Mouse (Mus musculus) MEL (cell line): Measurements from ENCODE around the gene Lnx1. TPM values are rescaled to one million over a fixed set of nuclear protein-coding genes. Genes with fewer than 3 reads are reported as not detected.

Experiments
- DNase-seq: peaks from one replicate; pipeline ENCODE4 v3.0.0; 2011; ENCODE audit warnings: low read depth, low spot score
- H3K27ac ChIP-seq: 2 replicates; pipeline ENCODE4 v1.5.1; 2012; ENCODE audit warnings: low read depth, mild to moderate bottlenecking, control low read depth, low read length, moderate library complexity; ENCODE audit not compliant: control insufficient read depth
- H3K27me3 ChIP-seq, 2 experiments: fragments of 150-350 bp in 1 of 2; sonication (generic) in 1 of 2; 2 replicates each; pipeline ENCODE4 v1.6.1; 2012; ENCODE audit warnings: low read length in 2 of 2, mild to moderate bottlenecking in 2 of 2, improper control_type of control experiment in 1 of 2, moderate library complexity in 1 of 2; ENCODE audit not compliant: insufficient read depth in 2 of 2, control insufficient read depth in 1 of 2
- H3K36me3 ChIP-seq, 2 experiments: 2 replicates each; pipeline ENCODE4 v1.6.1; 2012 to 2014; ENCODE audit warnings: low read length in 2 of 2, improper control_type of control experiment in 1 of 2, inconsistent platforms in 1 of 2, mild to moderate bottlenecking in 1 of 2; ENCODE audit not compliant: insufficient read depth in 2 of 2, control insufficient read depth in 1 of 2
- H3K4me1 ChIP-seq, 2 experiments: fragments of 150-350 bp in 1 of 2; sonication (generic) in 1 of 2; 2 replicates each; pipeline ENCODE4 v1.6.1; 2012; ENCODE audit warnings: low read length in 2 of 2, improper control_type of control experiment in 1 of 2, mild to moderate bottlenecking in 1 of 2; ENCODE audit not compliant: insufficient read depth in 2 of 2, control insufficient read depth in 1 of 2
- H3K4me3 ChIP-seq, 2 experiments: fragments of 150-350 bp in 1 of 2; sonication (generic) in 1 of 2; 2 replicates each; pipeline ENCODE4 v1.5.1; 2012; ENCODE audit warnings: low read depth in 2 of 2, low read length in 2 of 2, mild to moderate bottlenecking in 2 of 2, moderate library complexity in 2 of 2, control low read depth in 1 of 2, improper control_type of control experiment in 1 of 2; ENCODE audit not compliant: control insufficient read depth in 1 of 2, insufficient read depth in 1 of 2
- H3K79me2 ChIP-seq: 2 replicates; pipeline ENCODE4 v1.6.1; 2012; ENCODE audit warnings: mild to moderate bottlenecking, low read length, moderate library complexity; ENCODE audit not compliant: control insufficient read depth, poor library complexity, insufficient read depth
- H3K9ac ChIP-seq: 2 replicates; pipeline ENCODE4 v1.6.1; 2012; ENCODE audit warnings: low read depth, mild to moderate bottlenecking, control low read depth, low read length, moderate library complexity; ENCODE audit not compliant: control insufficient read depth, poor library complexity, severe bottlenecking
- H3K9me3 ChIP-seq: fragments of 150-350 bp; sonication (generic); replicated peaks from 2 replicates; pipeline ENCODE4 v1.6.1; 2012; ENCODE audit warnings: mild to moderate bottlenecking, low read length, improper control_type of control experiment, moderate library complexity; ENCODE audit not compliant: insufficient read depth
- CHD1 ChIP-seq: IDR thresholded peaks from 2 replicates; pipeline ENCODE4 v1.6.1; 2012; ENCODE audit warnings: low read depth, mild to moderate bottlenecking, inconsistent platforms, low read length, improper control_type of control experiment
- CHD2 ChIP-seq: IDR thresholded peaks from 2 replicates; pipeline ENCODE4 v1.6.1; 2011; ENCODE audit warnings: low read length, improper control_type of control experiment
- CTCF ChIP-seq, 3 experiments: IDR thresholded peaks in 2 of 3; conservative IDR thresholded peaks in 1 of 3; 2 replicates each; pipeline ENCODE4 v1.5.1; 2011 to 2012; ENCODE audit warnings: low read length in 3 of 3, low read depth in 2 of 3, mild to moderate bottlenecking in 2 of 3, improper control_type of control experiment in 1 of 3, inconsistent platforms in 1 of 3, mixed read lengths in 1 of 3, moderate library complexity in 1 of 3; ENCODE audit not compliant: control insufficient read depth in 1 of 3, insufficient read depth in 1 of 3, poor library complexity in 1 of 3, severe bottlenecking in 1 of 3
- EP300 ChIP-seq, 2 experiments: IDR thresholded peaks; 2 replicates each; pipeline ENCODE4 v1.6.1; 2011; ENCODE audit warnings: improper control_type of control experiment in 2 of 2, low read length in 2 of 2, low read depth in 1 of 2, mild to moderate bottlenecking in 1 of 2
- GABPA ChIP-seq: IDR thresholded peaks from 2 replicates; pipeline ENCODE4 v1.6.1; 2012; ENCODE audit warnings: low read depth, mild to moderate bottlenecking, inconsistent platforms, low read length, improper control_type of control experiment, moderate library complexity
- GATA1 ChIP-seq: IDR thresholded peaks from 2 replicates; pipeline ENCODE4 v1.6.1; 2011; ENCODE audit warnings: low read depth, low read length, improper control_type of control experiment
- HCFC1 ChIP-seq: IDR thresholded peaks from 2 replicates; pipeline ENCODE4 v1.6.1; 2012; ENCODE audit warnings: low read depth, mild to moderate bottlenecking, inconsistent platforms, low read length, improper control_type of control experiment, moderate library complexity
- JUND ChIP-seq: IDR thresholded peaks from 2 replicates; pipeline ENCODE4 v1.6.1; 2011; ENCODE audit warnings: low read depth, mild to moderate bottlenecking, improper control_type of control experiment, low read length
- KAT2A ChIP-seq: conservative IDR thresholded peaks from 2 replicates; pipeline ENCODE4 v1.6.1; 2012; ENCODE audit warnings: low read depth, low read length, improper control_type of control experiment, inconsistent platforms
- MAFK ChIP-seq: IDR thresholded peaks from 2 replicates; pipeline ENCODE4 v1.6.1; 2011; ENCODE audit warnings: low read depth, mild to moderate bottlenecking, low read length, improper control_type of control experiment, borderline replicate concordance
- MAZ ChIP-seq: IDR thresholded peaks from 2 replicates; pipeline ENCODE4 v1.6.1; 2012; ENCODE audit warnings: low read depth, mild to moderate bottlenecking, inconsistent platforms, low read length, improper control_type of control experiment
- MEF2A ChIP-seq: IDR thresholded peaks from 2 replicates; pipeline ENCODE4 v1.6.1; 2014; ENCODE audit warnings: low read depth, mild to moderate bottlenecking, inconsistent platforms, low read length, improper control_type of control experiment; ENCODE audit not compliant: poor library complexity, insufficient replicate concordance, severe bottlenecking; ENCODE audit errors: extremely low read depth
- MXI1 ChIP-seq: IDR thresholded peaks from 2 replicates; pipeline ENCODE4 v1.6.1; 2011; ENCODE audit warnings: mild to moderate bottlenecking, low read depth, low read length, improper control_type of control experiment
- MYB ChIP-seq: IDR thresholded peaks from 2 replicates; pipeline ENCODE4 v1.6.1; 2011; ENCODE audit warnings: mild to moderate bottlenecking, low read depth, low read length, improper control_type of control experiment
- MYC ChIP-seq: IDR thresholded peaks from 2 replicates; pipeline ENCODE4 v1.6.1; 2011; ENCODE audit warnings: low read depth, mild to moderate bottlenecking, low read length, improper control_type of control experiment, moderate library complexity
- NELFE ChIP-seq: IDR thresholded peaks from 2 replicates; pipeline ENCODE4 v1.6.1; 2011; ENCODE audit warnings: low read depth, low read length, improper control_type of control experiment
- POLR2A ChIP-seq, 2 experiments: IDR thresholded peaks; 2 replicates each; pipeline ENCODE4 v1.6.1; 2011 to 2012; ENCODE audit warnings: low read length in 2 of 2, mild to moderate bottlenecking in 2 of 2, control low read depth in 1 of 2, improper control_type of control experiment in 1 of 2, low read depth in 1 of 2, moderate library complexity in 1 of 2; ENCODE audit not compliant: control insufficient read depth in 1 of 2, insufficient read depth in 1 of 2, poor library complexity in 1 of 2
- POLR2AphosphoS2 ChIP-seq: IDR thresholded peaks from 2 replicates; pipeline ENCODE4 v1.6.1; 2011; ENCODE audit warnings: low read length, improper control_type of control experiment
- POLR2AphosphoS5 ChIP-seq: IDR thresholded peaks from 2 replicates; pipeline ENCODE4 v1.6.1; 2012; ENCODE audit warnings: low read depth, borderline replicate concordance, mild to moderate bottlenecking, inconsistent platforms, low read length, moderate library complexity, mixed read lengths
- SIN3A ChIP-seq: IDR thresholded peaks from 2 replicates; pipeline ENCODE4 v1.6.1; 2012; ENCODE audit warnings: low read length, improper control_type of control experiment, inconsistent platforms
- SMC3 ChIP-seq: IDR thresholded peaks from 2 replicates; pipeline ENCODE4 v1.6.1; 2011; ENCODE audit warnings: low read depth, low read length, improper control_type of control experiment
- TAL1 ChIP-seq: IDR thresholded peaks from 2 replicates; pipeline ENCODE4 v1.6.1; 2012; ENCODE audit warnings: mild to moderate bottlenecking, inconsistent platforms, low read length, moderate library complexity, mixed read lengths
- TBP ChIP-seq: IDR thresholded peaks from 2 replicates; pipeline ENCODE4 v1.8.0; 2011; ENCODE audit warnings: low read depth, low read length, improper control_type of control experiment
- TCF12 ChIP-seq: IDR thresholded peaks from 2 replicates; pipeline ENCODE4 v1.6.1; 2014; ENCODE audit warnings: low read depth, mild to moderate bottlenecking, inconsistent platforms, low read length, improper control_type of control experiment, moderate library complexity
- UBTF ChIP-seq: IDR thresholded peaks from 2 replicates; pipeline ENCODE4 v1.6.1; 2012; ENCODE audit warnings: low read depth, mild to moderate bottlenecking, inconsistent platforms, low read length, improper control_type of control experiment, moderate library complexity, borderline replicate concordance; ENCODE audit not compliant: insufficient read depth
- USF1 ChIP-seq: IDR thresholded peaks from 2 replicates; pipeline ENCODE4 v1.6.1; 2014; ENCODE audit warnings: low read depth, mild to moderate bottlenecking, inconsistent platforms, low read length, improper control_type of control experiment, moderate library complexity
- USF2 ChIP-seq, 2 experiments: IDR thresholded peaks; 2 replicates each; pipeline ENCODE4 v1.6.1; 2011 to 2012; ENCODE audit warnings: improper control_type of control experiment in 2 of 2, low read length in 2 of 2, borderline replicate concordance in 1 of 2, inconsistent platforms in 1 of 2, low read depth in 1 of 2, mild to moderate bottlenecking in 1 of 2; ENCODE audit not compliant: insufficient read depth in 1 of 2
- ZC3H11A ChIP-seq: IDR thresholded peaks from 2 replicates; pipeline ENCODE4 v1.6.1; 2012; ENCODE audit warnings: low read depth, mild to moderate bottlenecking, inconsistent platforms, low read length, improper control_type of control experiment
- ZKSCAN1 ChIP-seq: IDR thresholded peaks from 2 replicates; pipeline ENCODE4 v1.6.1; 2012; ENCODE audit warnings: low read depth, mild to moderate bottlenecking, inconsistent platforms, low read length, improper control_type of control experiment, moderate library complexity
- ZMIZ1 ChIP-seq: IDR thresholded peaks from 2 replicates; pipeline ENCODE4 v1.6.1; 2012; ENCODE audit warnings: low read depth, mild to moderate bottlenecking, inconsistent platforms, low read length, improper control_type of control experiment, moderate library complexity
- ZNF384 ChIP-seq: IDR thresholded peaks from 2 replicates; pipeline ENCODE4 v1.6.1; 2012; ENCODE audit warnings: low read depth, mild to moderate bottlenecking, inconsistent platforms, low read length, improper control_type of control experiment
- polyA plus RNA-seq, 2 experiments: library from polyadenylated mRNA; stranded (reverse) in 1 of 2; unstranded in 1 of 2; fragments of >175 nt in 1 of 2; fragments of >200 nt in 1 of 2; gene quantifications; 2 replicates each; pipeline versions ENCODE4 v1.2.1 to v1.2.4; 2012; ENCODE audit warnings: low replicate concordance in 2 of 2, low read depth in 1 of 2; ENCODE audit not compliant: insufficient read length in 2 of 2, insufficient read depth in 1 of 2, missing spikeins in 1 of 2
- total RNA-seq: library from RNA; depleted of rRNA; stranded (reverse); fragments of 300-350 nt; gene quantifications from 2 replicates; pipeline ENCODE4 v1.2.3, GENCODE M21; 2012

Lnx1 gene
- total and polyA plus RNA-seq, 3 experiments, result 0.06 TPM; not detected in 2

DNA sequence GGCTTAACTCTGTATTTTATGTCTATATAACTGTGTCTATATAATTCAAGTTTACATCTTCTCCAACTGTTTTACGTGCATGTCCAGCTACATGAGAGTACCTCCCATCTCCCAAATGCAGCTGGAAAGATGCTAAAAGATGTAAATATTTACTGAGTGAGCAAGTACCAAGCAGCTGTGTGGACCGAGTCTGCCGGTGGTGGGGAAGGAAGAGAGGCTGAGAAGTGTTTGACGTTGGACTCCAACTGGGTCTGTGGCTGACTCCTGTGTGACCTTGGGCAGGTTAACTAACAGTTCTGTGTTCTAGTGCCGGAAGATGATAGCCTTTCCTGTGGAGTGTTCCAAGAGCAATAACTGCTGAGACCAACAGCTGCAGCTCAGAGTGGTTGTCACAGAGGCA, 27.9 kb upstream of the Lnx1 start:
- H3K27me3 ChIP-seq, result peaks cover 3 to 5% of the 10 kb centered on the region in 2 experiments
- H3K4me1 ChIP-seq, result peaks cover 0 to 7% of the 10 kb centered on the region in 2 experiments; a peak in 1 of 4 replicates
- no peak for TF ChIP-seq ZC3H11A
- TF ChIP-seq ZKSCAN1, result no peak
- TF ChIP-seq JUND, result no peak
- TF ChIP-seq MAFK, result no peak
- no peak for TF ChIP-seq HCFC1
- no peak for TF ChIP-seq POLR2AphosphoS5
- TF ChIP-seq TAL1, result no peak
- TF ChIP-seq POLR2AphosphoS2, result no peak
- H3K9ac ChIP-seq, result no peak overlapping the region
- DNase-seq, result no peak
- H3K9me3 ChIP-seq, result no peaks in the 10 kb centered on the region
- H3K4me3 ChIP-seq, result no peak overlapping the region
- no peak overlapping the region for H3K27ac ChIP-seq
- no peaks in the 10 kb centered on the region for H3K79me2 ChIP-seq
- no peaks in the 10 kb centered on the region for H3K36me3 ChIP-seq

DNA sequence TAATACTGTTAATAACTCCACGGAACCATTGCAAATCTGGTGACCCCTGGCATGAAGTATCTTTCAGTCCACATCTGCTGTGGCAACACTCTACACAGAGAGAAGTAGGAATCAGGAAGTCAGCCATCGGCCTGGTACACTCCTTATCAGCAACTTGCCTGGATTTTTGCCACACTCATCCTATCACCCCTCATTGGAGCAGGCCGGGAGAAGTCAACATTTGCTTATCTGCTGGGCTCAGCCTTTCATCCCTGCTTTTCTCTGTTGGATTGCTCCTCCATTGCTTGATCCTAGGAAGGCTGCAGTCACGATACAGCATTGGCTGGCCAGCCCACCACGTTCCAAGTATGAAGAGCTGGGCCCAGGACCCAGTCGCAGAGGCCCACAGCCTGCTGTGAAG, 26.9 kb upstream of the Lnx1 start:
- Histone ChIP-seq H3K4me1 (peaks cover 0 to 7% of the 10 kb centered on the region in 2 experiments; a peak in 1 of 4 replicates), H3K27me3 (peaks cover 5 to 7% of the 10 kb centered on the region in 2 experiments), H3K36me3 (no peaks in the 10 kb centered on the region), H3K9ac (no peak overlapping the region), H3K4me3 (no peak overlapping the region), H3K79me2 (no peaks in the 10 kb centered on the region), H3K9me3 (no peaks in the 10 kb centered on the region), H3K27ac (no peak overlapping the region)
- peak; percentile 61 for DNase-seq
- TF ChIP-seq KAT2A, result no peak
- TF ChIP-seq MEF2A, result no peak
- no peak for TF ChIP-seq ZMIZ1
- TF ChIP-seq CTCF (IDR thresholded peaks at IDR 0.05 in 2 of 3, conservative IDR thresholded peaks at IDR 0.05 in 1 of 3; ENCODE audit: control insufficient read depth in 1 of 3, insufficient read depth in 1 of 3, low read depth in 2 of 3, low read length in 3 of 3, poor library complexity in 1 of 3, severe bottlenecking in 1 of 3), result no peak
- no peak for TF ChIP-seq MXI1
- TF ChIP-seq NELFE, result no peak
- peak; percentile 59 for TF ChIP-seq TCF12
- no peak for TF ChIP-seq CHD1
- peak; percentile 87 for TF ChIP-seq GATA1
- no peak for TF ChIP-seq UBTF
- TF ChIP-seq POLR2AphosphoS5, result no peak
- no peak for TF ChIP-seq CHD2
- TF ChIP-seq USF1, result no peak
- no peak for TF ChIP-seq USF2 (IDR thresholded peaks at IDR 0.05; ENCODE audit: borderline replicate concordance in 1 of 2, insufficient read depth in 1 of 2, low read depth in 1 of 2, low read length in 2 of 2)
- TF ChIP-seq GABPA, result no peak
- TF ChIP-seq ZNF384, result no peak
- no peak for TF ChIP-seq HCFC1
- no peak for TF ChIP-seq SIN3A
- TF ChIP-seq MYB, result no peak
- no peak for TF ChIP-seq POLR2A (IDR thresholded peaks at IDR 0.05; ENCODE audit: control insufficient read depth in 1 of 2, insufficient read depth in 1 of 2, low read depth in 1 of 2, low read length in 2 of 2, poor library complexity in 1 of 2)
- peak; percentile 62; the same call in 1 of the 2 replicates for TF ChIP-seq TAL1
- no peak for TF ChIP-seq ZKSCAN1
- no peak for TF ChIP-seq POLR2AphosphoS2
- no peak for TF ChIP-seq MAFK
- no peak for TF ChIP-seq MAZ
- TF ChIP-seq SMC3, result no peak
- no peak for TF ChIP-seq MYC
- TF ChIP-seq TBP, result no peak
- no peak for TF ChIP-seq JUND
- TF ChIP-seq EP300 (IDR thresholded peaks at IDR 0.05; ENCODE audit: low read depth in 1 of 2, low read length in 2 of 2), result peak; percentile 56 to 77
- TF ChIP-seq ZC3H11A, result no peak
